Mouse (Mus musculus): ENCODE measurements around the gene Thtpa. TPM values are rescaled to one million over a fixed set of nuclear protein-coding genes. Genes with fewer than 3 reads are reported as not detected.
A peak's percentile ranks its signal among the peaks of the same experiment; 100 is the strongest.

The Thtpa gene
- polyA plus RNA-seq, 1 experiment from 2014 or later: 16.7 TPM

DNA sequence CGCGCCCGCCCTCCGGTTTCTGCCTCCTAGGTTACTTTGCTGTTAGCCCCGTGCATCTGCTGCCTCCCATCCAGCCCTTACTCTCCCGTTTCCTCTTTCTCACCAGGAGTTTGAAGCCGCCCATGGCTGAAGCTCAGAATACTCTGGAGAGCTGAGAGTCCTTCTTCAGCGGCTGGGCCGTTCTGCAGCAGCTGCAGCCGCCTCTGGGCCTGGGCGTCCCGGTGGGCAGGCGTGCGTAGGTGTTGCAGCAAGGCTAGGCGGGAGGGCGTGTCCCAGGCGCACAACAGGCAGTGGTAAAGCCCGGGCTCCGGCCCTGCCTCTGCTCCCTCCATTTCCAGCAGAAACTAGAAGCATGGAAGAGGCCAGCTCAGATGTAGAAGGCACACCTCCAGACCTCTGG is 22.8 kb upstream of the Thtpa start:
- no peaks in the 10 kb centered on the region for H3K9me3 ChIP-seq (ENCODE audit: control insufficient read depth, low read length)
- H3K4me3 ChIP-seq (ENCODE audit: low read depth, low read length): peak overlapping the region; percentile 10; the same call in 1 of the 2 replicates
- ATAC-seq (ENCODE audit: low read depth): peak; percentile 38; the same call in 1 of the 2 replicates
- no peak overlapping the region for H3K27ac ChIP-seq (replicated peaks; ENCODE audit: low read depth, low read length)
- no peaks in the 10 kb centered on the region for H3K27me3 ChIP-seq (replicated peaks; ENCODE audit: control insufficient read depth, insufficient read depth, low read length)
- peak overlapping the region; percentile 38; the same call in 1 of the 2 replicates for H3K9ac ChIP-seq (ENCODE audit: low read depth, low read length)
- no peaks in the 10 kb centered on the region for H3K4me1 ChIP-seq (ENCODE audit: control insufficient read depth, insufficient read depth, low read length)
- WGBS: 25% methylated on average over 19 of the region's 19 CpGs
- H3K4me2 ChIP-seq (ENCODE audit: low read depth, low read length): peak overlapping the region; percentile 36; the same call in 1 of the 2 replicates
- peaks cover 24% of the 10 kb centered on the region for H3K36me3 ChIP-seq (ENCODE audit: control insufficient read depth, insufficient read depth, low read length)
- no peak for DNase-seq (ENCODE audit: low spot score)

DNA sequence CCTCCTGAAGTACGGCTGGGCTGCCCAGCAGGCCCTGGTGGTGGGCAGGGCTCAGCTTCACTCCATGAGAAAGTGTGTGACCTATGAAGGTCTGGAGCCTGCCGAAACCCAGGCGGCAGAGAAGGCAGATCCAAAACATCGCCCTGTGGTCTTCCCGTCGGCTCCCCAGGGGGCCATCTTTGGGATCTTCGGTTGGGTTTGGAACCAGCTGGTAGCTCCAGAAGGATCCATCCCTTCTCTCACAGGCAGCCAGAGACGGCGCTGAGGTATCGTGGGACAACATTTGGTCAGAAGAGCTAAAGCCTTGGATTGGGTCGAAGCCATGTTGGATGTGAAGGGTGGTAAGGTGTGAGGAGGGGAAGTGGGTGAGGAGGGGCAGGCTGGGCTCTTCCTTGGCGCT is 20.2 kb upstream of the Thtpa start:
- 90% methylated on average over 12 of the region's 12 CpGs for WGBS
- Histone ChIP-seq H3K4me3 (ENCODE audit: low read depth, low read length) (no peak overlapping the region), H3K9ac (ENCODE audit: low read depth, low read length) (no peak overlapping the region), H3K27me3 (replicated peaks; ENCODE audit: control insufficient read depth, insufficient read depth, low read length) (no peaks in the 10 kb centered on the region), H3K27ac (replicated peaks; ENCODE audit: low read depth, low read length) (no peak overlapping the region), H3K4me1 (ENCODE audit: control insufficient read depth, insufficient read depth, low read length) (peaks cover 11% of the 10 kb centered on the region), H3K36me3 (ENCODE audit: control insufficient read depth, insufficient read depth, low read length) (peaks cover 8% of the 10 kb centered on the region), H3K4me2 (ENCODE audit: low read depth, low read length) (no peak overlapping the region), H3K9me3 (ENCODE audit: control insufficient read depth, low read length) (no peaks in the 10 kb centered on the region)
- DNase-seq (ENCODE audit: low spot score): no peak
- no peak for ATAC-seq (ENCODE audit: low read depth)

DNA sequence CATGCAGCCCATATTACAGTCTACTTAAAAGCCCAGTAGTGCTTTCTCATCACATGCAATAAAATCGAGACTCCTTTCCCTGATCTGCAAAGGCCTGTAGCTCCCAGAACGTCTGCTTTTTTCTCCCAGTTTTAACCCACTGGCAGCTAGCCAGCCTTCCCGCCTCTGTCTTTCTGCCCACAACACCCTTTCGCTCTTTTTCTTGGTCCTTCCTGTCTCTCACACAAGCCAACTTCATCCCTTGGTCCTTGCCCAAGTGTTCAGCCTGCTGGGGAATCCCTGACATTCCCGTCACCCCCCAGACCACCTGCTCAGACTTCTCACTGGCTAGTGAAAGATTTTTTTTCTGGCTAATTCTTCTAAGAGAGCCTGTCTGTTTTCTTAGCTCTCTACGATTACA is 18.4 kb upstream of the Thtpa start:
- peak; percentile 69 for DNase-seq (ENCODE audit: low spot score)
- no peak overlapping the region for H3K4me2 ChIP-seq (ENCODE audit: low read depth, low read length)
- ATAC-seq (ENCODE audit: low read depth): no peak
- H3K27me3 ChIP-seq (replicated peaks; ENCODE audit: control insufficient read depth, insufficient read depth, low read length): no peaks in the 10 kb centered on the region
- H3K9me3 ChIP-seq (ENCODE audit: control insufficient read depth, low read length): no peaks in the 10 kb centered on the region
- peak overlapping the region; percentile 13; the same call in 1 of the 2 replicates for H3K27ac ChIP-seq (replicated peaks; ENCODE audit: low read depth, low read length)
- H3K9ac ChIP-seq (ENCODE audit: low read depth, low read length): no peak overlapping the region
- H3K4me1 ChIP-seq (ENCODE audit: control insufficient read depth, insufficient read depth, low read length): peaks cover 11% of the 10 kb centered on the region
- H3K36me3 ChIP-seq (ENCODE audit: control insufficient read depth, insufficient read depth, low read length): peaks cover 8% of the 10 kb centered on the region
- H3K4me3 ChIP-seq (ENCODE audit: low read depth, low read length): no peak overlapping the region
- 37% methylated on average over 6 of the region's 6 CpGs for WGBS

DNA sequence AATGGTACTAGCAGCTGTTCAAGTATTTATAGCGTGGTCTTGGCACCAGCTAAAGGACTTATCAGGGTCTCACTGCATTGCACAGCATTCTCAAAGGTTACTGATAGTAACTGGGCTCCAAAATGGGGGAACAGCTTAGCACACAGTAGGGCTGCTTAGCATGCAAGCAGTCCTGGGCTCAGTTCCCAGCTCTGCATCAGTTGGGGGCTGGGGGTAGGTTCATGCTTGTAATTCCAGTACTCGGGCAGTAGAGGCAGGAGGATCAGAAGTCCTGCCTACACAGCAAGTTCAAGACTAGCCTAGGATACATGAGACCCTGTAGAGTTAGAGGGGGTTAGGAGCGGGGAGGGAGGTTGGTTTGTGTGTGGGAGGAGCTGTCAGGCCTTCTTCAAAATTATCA is 17.6 kb upstream of the Thtpa start:
- WGBS: 68% methylated on average over 3 of the region's 3 CpGs
- no peak overlapping the region for H3K9ac ChIP-seq (ENCODE audit: low read depth, low read length)
- H3K4me3 ChIP-seq (ENCODE audit: low read depth, low read length): no peak overlapping the region

DNA sequence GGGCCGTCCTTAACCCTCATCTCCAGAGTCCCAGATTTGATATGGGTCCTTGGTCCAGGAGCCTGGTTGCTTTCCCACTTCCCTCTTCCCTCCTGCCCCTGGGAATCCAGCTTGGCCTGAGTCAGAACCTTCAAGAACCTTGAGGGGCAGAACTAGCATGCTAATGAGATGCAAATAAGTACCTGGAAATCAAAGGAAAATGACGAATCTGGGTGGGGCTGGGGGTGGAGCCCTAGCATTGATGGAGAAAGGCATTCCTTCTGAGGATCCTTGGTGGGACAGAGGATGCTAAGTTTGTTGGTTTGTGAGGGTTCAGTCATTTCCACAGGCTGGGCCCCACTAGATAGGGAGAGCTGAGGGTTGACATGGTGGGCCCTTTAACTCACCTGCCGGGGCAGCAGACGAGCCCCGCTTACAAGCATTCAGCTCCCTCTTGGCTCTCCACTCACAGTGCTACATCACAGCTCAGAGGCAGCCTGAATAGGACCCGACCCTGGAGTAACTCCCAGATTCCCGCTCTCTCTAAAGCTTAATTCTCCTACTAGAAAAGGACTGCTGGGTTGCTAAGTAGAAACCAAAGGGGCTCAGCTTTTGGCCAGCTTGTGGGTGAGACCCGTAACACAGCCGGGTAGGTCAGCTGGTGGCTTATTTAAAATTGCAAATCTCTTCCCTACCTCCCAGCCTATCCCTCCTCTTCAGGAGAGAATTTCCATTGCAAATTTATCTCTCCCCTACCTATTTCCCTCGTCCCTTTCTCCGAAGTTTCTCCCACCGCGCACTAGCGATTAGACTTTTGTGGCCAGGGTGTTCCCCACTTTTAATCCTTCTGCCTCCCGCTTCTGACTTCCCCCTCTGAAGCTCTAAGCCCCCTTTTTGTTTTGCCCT is 16.9 kb upstream of the Thtpa start:
- Histone ChIP-seq H3K9me3 (ENCODE audit: control insufficient read depth, low read length) (no peaks in the 10 kb centered on the region), H3K9ac (ENCODE audit: low read depth, low read length) (0 out of 2 replicates have a peak overlapping the region, but pooled peaks have one; percentile 38)

More for the DNA sequence above, 17.6 kb upstream of the Thtpa start:
- Histone ChIP-seq H3K27me3 (replicated peaks; ENCODE audit: control insufficient read depth, insufficient read depth, low read length) (no peaks in the 10 kb centered on the region), H3K27ac (replicated peaks; ENCODE audit: low read depth, low read length) (peak overlapping the region; percentile 13; the same call in 1 of the 2 replicates), H3K36me3 (ENCODE audit: control insufficient read depth, insufficient read depth, low read length) (peaks cover 8% of the 10 kb centered on the region), H3K4me2 (ENCODE audit: low read depth, low read length) (no peak overlapping the region), H3K9me3 (ENCODE audit: control insufficient read depth, low read length) (no peaks in the 10 kb centered on the region), H3K4me1 (ENCODE audit: control insufficient read depth, insufficient read depth, low read length) (peaks cover 11% of the 10 kb centered on the region)
- ATAC-seq (ENCODE audit: low read depth) (no peak), DNase-seq (ENCODE audit: low spot score) (no peak)

DNA sequence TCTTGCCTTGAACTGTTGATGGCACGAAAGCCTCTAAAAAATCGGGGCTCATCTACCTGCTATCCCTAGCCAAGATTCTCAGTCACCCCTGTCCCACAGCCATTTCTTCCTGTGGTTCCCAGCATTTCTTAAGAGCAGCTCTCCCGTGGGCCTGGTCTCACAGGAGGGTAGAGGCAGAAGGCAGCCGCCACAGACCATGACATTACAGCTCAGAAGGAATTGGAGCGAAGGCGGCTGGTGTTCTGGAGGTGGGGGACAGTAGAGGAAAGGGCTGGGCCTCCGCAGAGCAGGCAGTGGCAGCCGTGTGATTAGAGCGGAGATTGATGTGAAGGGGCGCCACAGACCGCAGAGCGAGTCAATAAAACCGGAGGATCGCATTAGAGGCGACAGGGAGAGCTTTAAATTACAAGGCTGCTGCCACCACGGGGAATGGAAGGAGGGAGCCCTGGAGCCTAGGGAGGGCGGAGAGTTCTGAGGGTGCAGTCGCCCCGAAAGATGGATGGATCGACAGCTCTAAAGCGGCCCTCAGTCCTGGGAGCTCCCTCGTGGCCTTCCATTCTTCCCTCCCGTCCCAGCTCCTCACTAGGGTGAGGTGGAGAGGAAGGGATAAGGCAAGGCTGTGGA is 16.1 kb upstream of the Thtpa start:
- H3K36me3 ChIP-seq (ENCODE audit: control insufficient read depth, insufficient read depth, low read length): peaks cover 4% of the 10 kb centered on the region
- H3K4me1 ChIP-seq (ENCODE audit: control insufficient read depth, insufficient read depth, low read length): peaks cover 11% of the 10 kb centered on the region
- no peak overlapping the region; the same call in 1 of the 2 replicates for H3K27ac ChIP-seq (replicated peaks; ENCODE audit: low read depth, low read length)
- no peaks in the 10 kb centered on the region for H3K9me3 ChIP-seq (ENCODE audit: control insufficient read depth, low read length)
- DNase-seq (ENCODE audit: low spot score) (peak; percentile 74), ATAC-seq (ENCODE audit: low read depth) (peak; percentile 71)
- peak overlapping the region; percentile 38 for H3K9ac ChIP-seq (ENCODE audit: low read depth, low read length)
- H3K4me3 ChIP-seq (ENCODE audit: low read depth, low read length): peak overlapping the region; percentile 13; the same call in 1 of the 2 replicates
- no peaks in the 10 kb centered on the region for H3K27me3 ChIP-seq (replicated peaks; ENCODE audit: control insufficient read depth, insufficient read depth, low read length)
- peak overlapping the region; percentile 42 for H3K4me2 ChIP-seq (ENCODE audit: low read depth, low read length)
- WGBS: 9% methylated on average over 21 of the region's 23 CpGs

More for the DNA sequence above, 16.9 kb upstream of the Thtpa start:
- no peak overlapping the region for H3K4me3 ChIP-seq (ENCODE audit: low read depth, low read length)
- no peak for DNase-seq (ENCODE audit: low spot score)
- peaks cover 8% of the 10 kb centered on the region for H3K36me3 ChIP-seq (ENCODE audit: control insufficient read depth, insufficient read depth, low read length)
- WGBS: 28% methylated on average over 15 of the region's 15 CpGs
- H3K27me3 ChIP-seq (replicated peaks; ENCODE audit: control insufficient read depth, insufficient read depth, low read length): no peaks in the 10 kb centered on the region
- H3K4me1 ChIP-seq (ENCODE audit: control insufficient read depth, insufficient read depth, low read length): peaks cover 11% of the 10 kb centered on the region
- no peak for ATAC-seq (ENCODE audit: low read depth)
- no peak overlapping the region; the same call in 1 of the 2 replicates for H3K27ac ChIP-seq (replicated peaks; ENCODE audit: low read depth, low read length)
- peak overlapping the region; percentile 42; the same call in 1 of the 2 replicates for H3K4me2 ChIP-seq (ENCODE audit: low read depth, low read length)

DNA sequence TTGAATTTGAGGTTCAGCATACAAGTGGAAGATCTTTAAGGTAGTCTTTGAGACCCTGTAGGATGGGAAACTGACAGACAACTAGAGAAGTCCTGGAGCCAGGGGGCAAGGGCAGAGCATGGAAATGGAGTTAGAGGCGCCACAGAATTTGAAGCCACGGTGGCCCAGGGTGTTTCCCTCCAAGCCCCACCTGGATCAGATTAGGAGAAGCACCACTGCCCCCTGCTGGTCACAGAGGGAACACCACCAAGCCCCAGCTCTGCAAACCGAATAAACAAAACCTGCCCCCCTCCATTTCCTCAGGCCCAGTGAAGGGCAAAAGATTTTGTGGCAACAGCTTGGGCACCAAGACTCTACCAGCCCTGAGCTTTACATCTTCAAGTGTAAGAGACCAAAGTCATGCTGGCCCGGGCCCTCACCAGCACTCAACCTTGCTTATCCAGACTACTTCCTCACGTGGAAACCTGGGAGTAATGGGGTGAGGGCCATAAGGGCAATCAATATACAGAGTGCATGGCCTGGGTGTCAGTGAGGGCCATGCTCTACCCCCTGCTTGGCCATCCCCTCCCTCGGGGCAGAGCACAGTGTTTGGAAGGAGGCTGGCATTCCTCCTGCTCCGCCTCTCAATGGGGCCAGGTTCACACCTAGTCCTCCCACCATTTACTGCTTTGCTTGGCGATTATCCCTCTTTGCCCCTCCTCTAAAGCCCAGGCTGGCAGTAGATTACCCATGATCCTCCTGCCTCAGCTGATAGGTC is 15.2 kb upstream of the Thtpa start:
- Histone ChIP-seq H3K4me2 (ENCODE audit: low read depth, low read length) (peak overlapping the region; percentile 42), H3K4me3 (ENCODE audit: low read depth, low read length) (no peak overlapping the region), H3K27ac (replicated peaks; ENCODE audit: low read depth, low read length) (no peak overlapping the region), H3K9ac (ENCODE audit: low read depth, low read length) (no peak overlapping the region; the same call in 1 of the 2 replicates), H3K36me3 (ENCODE audit: control insufficient read depth, insufficient read depth, low read length) (no peaks in the 10 kb centered on the region), H3K4me1 (ENCODE audit: control insufficient read depth, insufficient read depth, low read length) (peaks cover 11% of the 10 kb centered on the region), H3K27me3 (replicated peaks; ENCODE audit: control insufficient read depth, insufficient read depth, low read length) (no peaks in the 10 kb centered on the region), H3K9me3 (ENCODE audit: control insufficient read depth, low read length) (no peaks in the 10 kb centered on the region)
- ATAC-seq (ENCODE audit: low read depth): peak; percentile 24; the same call in 1 of the 2 replicates
- WGBS: 22% methylated on average over 8 of the region's 8 CpGs
- DNase-seq (ENCODE audit: low spot score): peak; percentile 81

DNA sequence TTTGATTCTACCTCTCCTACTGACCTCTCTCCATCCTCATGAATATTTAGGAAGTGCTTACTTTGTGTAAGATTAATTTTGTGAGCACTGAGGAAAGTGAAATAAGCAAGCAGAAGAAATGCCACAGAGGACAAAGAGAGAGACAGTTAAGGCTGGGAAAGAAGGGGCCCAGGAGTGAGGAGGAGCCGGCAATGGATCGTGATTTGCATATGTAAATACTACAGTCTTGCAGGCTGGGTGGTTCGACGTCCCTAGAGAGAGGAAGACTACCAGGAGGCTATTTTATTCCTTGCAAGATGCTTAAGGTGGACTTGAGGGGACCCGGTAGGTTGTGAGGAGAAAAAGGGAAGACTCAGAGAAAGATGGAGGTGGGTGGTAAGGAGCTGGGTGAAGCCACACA is 13.5 kb upstream of the Thtpa start:
- no peaks in the 10 kb centered on the region for H3K27me3 ChIP-seq (replicated peaks; ENCODE audit: control insufficient read depth, insufficient read depth, low read length)
- H3K4me2 ChIP-seq (ENCODE audit: low read depth, low read length): no peak overlapping the region
- no peak overlapping the region for H3K9ac ChIP-seq (ENCODE audit: low read depth, low read length)
- 37% methylated on average over 5 of the region's 5 CpGs for WGBS
- ATAC-seq (ENCODE audit: low read depth): no peak
- peaks cover 11% of the 10 kb centered on the region for H3K4me1 ChIP-seq (ENCODE audit: control insufficient read depth, insufficient read depth, low read length)
- no peaks in the 10 kb centered on the region for H3K9me3 ChIP-seq (ENCODE audit: control insufficient read depth, low read length)
- no peak overlapping the region for H3K27ac ChIP-seq (replicated peaks; ENCODE audit: low read depth, low read length)
- no peak for DNase-seq (ENCODE audit: low spot score)
- H3K4me3 ChIP-seq (ENCODE audit: low read depth, low read length): no peak overlapping the region
- no peaks in the 10 kb centered on the region for H3K36me3 ChIP-seq (ENCODE audit: control insufficient read depth, insufficient read depth, low read length)
